Mouse (Mus musculus) testis, postnatal 10 days (tissue): ENCODE measurements around the gene Pls3.
A peak's percentile ranks its signal among the peaks of the same experiment; 100 is the strongest.
"Not testable (repeated sequence)": the region's sequence is repeated elsewhere in the genome, so short reads cannot be mapped to it uniquely, and the experiment has no call there.

Experiments used
- DNase-seq: peaks from one replicate; pipeline ENCODE4 v3.0.0; 2021; ENCODE audit warnings: low spot score

The Pls3 gene

DNA sequence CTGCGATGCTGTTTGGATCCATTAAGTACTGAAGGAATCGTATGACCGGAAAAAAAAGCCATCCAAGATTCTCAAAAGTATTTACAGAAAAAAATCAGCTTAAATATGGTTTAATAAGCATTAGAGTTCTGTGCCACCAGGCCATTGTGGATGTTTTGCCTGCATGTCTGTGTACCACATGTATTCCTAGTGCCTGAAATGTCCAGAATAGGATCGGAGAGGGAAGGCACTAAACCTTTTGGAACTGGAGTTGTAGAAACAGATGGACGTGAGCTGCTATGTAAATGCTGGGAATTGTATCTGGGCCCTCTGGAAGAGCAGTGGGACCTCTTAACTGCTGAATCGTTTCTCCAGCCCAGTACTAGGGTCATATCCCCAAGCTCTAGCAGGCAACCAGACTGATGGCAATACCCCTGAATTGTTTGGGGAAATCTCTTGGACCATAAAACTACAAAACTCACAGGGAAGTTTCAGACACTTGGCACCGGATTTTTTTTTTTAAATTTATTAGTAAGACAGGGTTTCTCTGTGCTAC, 110.1 kb downstream of the Pls3 start:
- DNase-seq, result no peak

DNA sequence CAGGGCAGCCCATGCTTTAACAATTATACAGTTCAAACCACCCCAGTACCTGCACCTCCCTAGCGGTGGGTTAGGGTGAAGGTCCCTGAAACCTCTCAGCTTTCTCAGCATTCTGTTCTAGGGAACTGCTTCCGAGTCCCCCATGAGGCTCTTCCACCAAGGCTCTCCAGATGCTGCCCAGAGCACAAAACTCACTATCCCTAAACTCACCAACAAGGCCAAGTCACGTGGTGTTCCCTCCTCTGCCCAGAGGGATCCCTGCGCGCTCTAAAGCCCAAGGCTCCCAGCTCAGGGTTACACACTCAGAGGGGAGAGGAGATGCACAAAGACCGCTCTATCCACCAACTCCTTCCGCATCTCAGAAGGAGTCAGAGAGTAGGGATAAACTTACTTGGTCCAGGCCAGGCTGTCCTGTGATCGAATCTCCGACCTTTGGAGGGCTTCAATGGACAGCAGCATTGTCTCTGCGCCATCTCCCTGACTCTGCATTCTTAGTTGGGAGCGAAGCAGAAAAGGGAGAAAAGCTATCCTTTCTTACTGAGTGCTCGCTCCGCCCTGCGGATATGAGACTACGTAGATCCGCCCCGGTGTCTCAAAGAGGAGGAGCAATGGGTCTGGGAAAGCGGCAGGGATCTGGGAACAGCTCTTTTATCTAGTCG, 110.7 kb downstream of the Pls3 start:
- DNase-seq, result peak; percentile 55

DNA sequence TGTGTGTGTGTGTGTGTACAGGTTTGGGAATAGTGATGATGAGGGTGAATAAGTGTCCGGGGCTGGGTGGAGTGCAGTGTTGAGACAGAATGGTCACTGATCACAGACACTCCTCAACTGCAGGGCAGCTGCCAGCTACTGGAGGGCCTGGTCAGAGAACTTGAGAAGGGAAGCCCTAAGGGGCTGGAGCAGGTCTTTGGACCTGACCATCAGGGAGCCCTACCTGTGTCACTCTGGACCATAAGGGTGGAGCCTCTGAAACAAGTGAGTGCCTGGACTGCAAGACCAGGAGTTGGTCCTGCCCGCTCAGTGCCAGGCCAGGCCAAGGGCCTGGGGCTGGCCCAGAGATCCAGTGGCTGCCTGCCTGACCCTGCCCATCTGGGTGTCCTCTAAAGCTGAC, 115.5 kb downstream of the Pls3 start:
- DNase-seq, result not testable (repeated sequence)

DNA sequence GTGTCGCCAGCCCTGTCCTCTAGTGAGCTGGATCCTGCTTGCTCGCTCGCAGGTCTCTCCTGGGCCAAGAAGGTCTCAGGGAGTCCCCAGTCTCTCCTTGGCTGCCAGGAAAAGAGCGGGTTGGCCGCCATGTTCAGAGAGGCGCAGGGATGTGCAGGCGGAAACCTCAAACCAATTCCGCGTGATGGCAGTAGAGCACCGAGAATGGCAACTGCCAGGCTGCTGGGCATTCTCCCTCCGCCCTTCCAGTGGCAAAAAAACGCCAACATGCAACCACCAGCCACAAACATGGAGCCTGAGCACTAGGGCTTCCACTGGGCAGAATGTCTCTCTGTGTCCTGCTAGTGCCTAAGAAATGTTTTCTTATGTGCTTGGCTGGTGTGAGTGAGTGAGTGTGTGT, 115.9 kb downstream of the Pls3 start:
- DNase-seq, result not testable (repeated sequence)

DNA sequence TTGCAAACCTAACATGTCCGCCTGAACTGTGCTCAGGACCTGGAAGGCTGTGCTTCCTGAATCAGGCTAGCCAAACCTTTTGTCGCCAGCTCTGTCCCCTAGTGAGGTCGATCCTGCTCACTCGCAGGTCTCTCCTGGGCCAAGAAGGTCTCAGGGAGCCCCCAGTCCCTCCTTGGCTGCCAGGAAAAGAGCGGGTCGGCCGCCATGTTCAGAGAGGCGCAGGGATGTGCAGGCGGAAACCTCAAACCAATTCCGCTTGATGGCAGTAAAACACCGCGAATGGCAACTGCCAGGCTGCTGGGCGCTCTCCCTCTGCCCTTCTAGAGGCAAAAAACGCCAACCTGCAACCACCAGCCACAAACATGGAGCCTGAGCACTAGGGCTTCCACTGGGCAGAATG, 117.0 kb downstream of the Pls3 start:
- DNase-seq, result not testable (repeated sequence)

DNA sequence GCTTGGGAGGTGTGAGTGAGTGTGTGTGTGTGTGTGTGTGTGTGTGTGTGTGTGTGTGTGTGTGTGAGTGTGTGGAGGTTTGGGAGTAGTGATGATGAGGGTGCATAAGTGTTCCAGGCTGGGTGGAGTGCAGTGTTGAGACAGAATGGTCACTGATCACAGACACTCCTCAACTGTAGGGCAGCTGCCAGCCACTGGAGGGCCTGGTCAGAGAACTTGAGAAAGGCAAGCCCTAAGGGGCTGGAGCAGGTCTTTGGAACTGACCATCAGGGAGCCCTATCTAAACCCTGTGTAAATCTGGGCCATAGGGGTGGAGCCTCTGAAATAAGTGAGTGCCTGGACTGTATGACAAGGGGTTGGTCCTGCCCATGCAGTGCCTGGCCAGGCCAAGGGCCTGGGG, 120.5 kb downstream of the Pls3 start:
- not testable (repeated sequence) for DNase-seq

DNA sequence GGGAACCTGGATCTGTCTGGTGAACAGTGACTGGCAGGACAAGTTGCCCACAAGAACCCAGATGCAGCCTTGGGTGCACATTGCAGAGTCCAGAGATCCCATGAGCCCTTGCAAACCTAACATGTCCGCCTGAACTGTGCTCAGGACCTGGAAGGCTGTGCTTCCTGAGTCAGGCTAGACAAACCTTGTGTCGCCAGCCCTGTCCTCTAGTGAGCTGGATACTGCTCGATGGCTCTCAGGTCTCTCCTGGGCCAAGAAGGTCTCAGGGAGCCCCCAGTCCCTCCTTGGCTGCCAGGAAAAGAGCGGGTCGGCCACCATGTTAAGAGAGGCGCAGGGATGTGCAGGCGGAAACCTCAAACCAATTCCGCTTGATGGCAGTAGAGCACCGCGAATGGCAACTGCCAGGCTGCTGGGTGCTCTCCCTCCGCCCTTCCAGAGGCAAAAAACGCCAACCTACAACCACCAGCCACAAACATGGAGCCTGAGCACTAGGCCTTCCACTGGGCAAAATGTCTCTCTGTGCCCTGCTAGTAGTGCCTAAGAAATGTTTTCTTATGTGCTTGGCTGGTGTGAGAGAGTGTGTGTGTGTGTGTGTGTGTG, 124.8 kb downstream of the Pls3 start:
- DNase-seq, result not testable (repeated sequence)

DNA sequence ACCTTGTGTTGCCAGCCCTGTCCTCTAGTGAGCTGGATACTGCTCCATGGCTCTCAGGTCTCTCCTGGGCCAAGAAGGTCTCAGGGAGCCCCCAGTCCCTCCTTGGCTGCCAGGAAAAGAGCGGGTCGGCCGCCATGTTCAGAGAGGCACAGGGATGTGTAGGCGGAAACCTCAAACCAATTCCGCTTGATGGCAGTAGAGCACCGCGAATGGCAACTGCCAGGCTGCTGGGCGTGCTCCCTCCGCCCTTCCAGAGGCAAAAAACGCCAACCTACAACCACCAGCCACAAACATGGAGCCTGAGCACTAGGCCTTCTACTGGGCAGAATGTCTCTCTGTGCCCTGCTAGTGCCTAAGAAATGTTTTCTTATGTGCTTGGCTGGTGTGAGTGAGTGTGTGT, 125.7 kb downstream of the Pls3 start:
- DNase-seq, result not testable (repeated sequence)

DNA sequence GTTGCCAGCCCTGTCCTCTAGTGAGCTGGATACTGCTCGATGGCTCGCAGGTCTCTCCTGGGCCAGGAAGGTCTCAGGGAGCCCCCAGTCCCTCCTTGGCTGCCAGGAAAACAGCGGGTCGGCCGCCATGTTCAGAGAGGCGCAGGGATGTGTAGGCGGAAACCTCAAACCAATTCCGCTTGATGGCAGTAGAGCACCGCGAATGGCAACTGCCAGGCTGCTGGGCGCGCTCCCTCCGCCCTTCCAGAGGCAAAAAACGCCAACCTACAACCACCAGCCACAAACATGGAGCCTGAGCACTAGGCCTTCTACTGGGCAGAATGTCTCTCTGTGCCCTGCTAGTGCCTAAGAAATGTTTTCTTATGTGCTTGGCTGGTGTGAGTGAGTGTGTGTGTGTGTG, 130.5 kb downstream of the Pls3 start:
- DNase-seq, result not testable (repeated sequence)

DNA sequence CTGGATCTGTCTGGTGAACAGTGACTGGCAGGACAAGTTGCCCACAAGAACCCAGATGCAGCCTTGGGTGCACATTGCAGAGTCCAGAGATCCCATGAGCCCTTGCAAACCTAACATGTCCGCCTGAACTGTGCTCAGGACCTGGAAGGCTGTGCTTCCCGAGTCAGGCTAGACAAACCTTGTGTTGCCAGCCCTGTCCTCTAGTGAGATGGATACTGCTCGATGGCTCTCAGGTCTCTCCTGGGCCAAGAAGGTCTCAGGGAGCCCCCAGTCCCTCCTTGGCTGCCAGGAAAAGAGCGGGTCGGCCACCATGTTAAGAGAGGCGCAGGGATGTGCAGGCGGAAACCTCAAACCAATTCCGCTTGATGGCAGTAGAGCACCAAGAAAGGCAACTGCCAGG, 135.5 kb downstream of the Pls3 start:
- not testable (repeated sequence) for DNase-seq
